Mouse (Mus musculus): ENCODE results near the gene Sgip1.

The Sgip1 gene

DNA sequence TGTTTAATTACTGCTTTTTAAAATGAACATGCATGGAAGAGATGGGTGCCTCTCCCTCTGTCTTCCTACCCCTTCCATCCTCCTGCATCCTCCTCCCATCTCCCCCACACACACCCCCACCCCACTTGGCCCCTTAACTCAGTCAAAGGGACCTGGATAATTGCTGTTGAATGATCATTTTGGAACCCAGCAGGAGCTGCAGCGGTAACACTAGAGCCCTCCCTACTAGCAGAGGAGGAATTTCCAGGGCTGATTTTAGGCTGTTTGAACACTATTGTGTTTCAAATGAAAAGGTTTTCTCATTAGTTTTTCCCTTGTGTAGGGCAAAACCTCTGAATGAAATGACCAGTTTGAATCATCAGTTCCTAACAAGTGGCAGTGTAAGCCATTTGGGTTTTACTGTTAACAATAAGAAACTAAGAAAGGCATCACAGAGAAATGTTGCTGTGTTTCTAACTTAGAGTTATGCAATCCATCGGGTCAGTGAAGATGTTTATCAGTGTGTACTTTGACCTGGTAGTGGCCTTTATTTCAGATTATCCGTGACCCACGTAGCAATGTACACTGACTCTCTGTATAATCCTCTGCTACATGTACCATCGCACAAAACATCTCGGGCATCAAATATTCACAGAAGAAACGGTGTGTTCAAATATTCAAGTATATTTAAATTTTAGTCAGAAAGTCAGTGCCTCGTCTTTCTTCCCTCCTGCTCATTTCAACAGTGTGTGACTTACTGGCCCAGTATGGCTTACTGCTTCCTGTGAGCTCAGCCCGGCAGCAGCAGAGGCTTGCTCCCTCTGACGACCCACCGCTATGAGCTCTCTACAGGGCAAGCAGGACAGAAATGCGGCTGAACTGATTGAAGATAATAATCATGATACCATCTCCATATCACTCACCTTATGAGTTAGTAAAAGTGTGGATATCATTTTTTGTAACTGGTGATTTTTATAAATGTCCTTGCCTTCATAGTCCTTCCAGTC lies 235.5 kb downstream of the Sgip1 start:
- DNase-seq (ENCODE audit: low spot score in 2 of 2): no peak

DNA sequence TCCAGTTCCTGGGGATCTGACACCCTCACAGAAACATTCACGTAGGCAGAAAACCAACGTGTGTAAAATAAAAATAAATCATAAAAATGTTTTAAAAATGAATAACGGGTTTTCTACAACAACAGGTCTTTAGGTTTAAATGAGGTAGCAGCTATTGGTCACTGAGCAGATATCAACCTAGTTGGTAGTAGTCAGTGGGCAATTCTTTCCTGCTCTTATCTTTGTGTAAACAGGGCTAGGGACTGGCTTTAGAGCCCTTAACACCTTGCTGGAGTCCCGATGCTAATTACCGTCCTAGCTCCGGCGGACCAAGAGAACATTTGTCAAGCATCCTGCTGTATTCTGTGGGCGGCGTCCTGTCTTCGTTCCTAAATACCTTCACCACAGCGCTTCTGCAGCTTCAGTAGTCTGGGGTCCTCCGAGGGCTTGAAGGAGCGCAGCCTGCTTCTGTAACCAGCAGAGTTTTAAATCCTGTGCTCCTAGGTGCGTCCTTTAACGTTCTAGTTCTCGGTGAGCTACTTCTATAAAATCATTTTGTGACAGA lies 236.8 kb downstream of the Sgip1 start:
- DNase-seq (ENCODE audit: low spot score in 2 of 2): no peak

DNA sequence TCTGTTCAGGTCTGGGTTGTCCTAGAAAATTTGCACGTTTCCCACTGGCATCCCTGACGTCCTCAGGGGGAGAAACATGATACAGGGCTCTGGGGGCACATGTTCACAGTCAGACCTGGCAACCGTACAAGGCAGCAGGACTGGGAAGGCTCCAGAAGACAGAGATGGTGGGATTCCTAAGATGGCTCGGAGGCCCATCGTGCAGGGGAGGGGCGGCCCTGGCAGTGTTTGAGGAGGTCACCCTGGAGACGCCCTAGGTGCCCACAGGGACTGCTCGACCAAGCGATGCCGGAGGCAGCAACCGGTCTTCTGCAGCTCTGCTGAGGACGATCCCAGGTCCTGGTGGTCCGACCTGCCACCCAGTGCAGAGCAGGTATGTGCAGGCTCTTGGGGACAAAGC lies 237.3 kb downstream of the Sgip1 start, which contains the start of gene Tctex1d1:
TSS of gene Tctex1d1 (plus strand) at position 167 of the 400 bp plus-strand sequence.
- no peak for DNase-seq (ENCODE audit: low spot score in 2 of 2)

DNA sequence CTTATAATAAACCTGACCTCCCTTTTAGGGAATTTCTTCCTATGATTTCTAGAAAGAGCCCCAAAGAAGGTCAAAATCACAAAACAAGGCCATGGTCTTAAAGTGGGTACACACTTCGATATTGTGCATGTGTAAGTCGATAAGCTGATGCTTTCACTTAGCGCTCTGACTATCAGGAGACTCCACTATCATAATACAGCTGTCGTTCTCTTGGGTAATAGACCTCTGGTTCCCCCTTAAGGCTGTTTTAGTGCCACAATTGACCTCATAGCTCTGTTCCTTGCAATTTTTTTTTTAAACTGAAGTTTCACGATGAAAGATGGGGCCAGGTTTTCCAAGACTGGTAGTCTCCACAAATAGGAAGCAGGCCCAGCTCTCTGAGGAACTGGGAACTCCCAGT lies 238.3 kb downstream of the Sgip1 start:
- no peak for DNase-seq (ENCODE audit: low spot score in 2 of 2)

DNA sequence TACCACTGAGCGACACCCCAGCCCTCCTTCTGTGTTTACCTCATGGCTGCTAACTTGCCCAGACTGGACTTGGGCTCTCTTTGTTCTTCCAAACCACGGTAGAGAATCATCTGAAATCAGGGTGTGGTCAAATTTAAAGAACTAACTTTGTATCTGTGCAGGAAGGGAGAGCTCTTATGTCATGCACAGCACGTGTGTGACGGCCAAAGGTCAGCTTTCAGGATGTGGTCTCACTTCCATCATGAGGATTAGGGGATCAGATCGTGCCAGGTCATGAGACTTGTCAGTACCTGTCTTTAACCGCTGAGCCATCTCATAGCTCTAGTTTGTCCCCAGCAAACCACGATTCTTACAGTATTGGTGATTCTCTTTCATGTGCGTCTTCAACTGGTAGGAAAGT lies 240.6 kb downstream of the Sgip1 start:
- no peak for DNase-seq (ENCODE audit: low spot score in 2 of 2)

DNA sequence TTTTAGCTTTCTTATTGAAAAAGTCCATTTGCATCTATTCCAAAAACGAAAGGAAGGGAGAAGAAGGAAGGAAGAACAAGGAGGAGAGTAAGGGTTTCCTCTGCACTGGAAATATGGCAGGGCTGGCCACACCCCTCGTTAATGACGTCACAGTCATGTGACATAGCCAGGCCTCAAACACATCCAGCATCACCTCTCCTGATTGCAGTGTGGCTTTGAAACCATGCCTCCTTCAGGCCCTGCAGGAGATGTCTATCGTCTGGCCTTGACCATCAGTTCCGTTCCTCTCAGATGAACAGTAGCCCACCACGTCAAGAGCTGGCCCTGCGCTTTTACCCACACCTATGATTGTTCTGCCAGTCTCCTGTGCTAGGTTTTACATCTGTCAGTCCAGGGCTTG lies 245.1 kb downstream of the Sgip1 start:
- DNase-seq (ENCODE audit: low spot score in 2 of 2): no peak

DNA sequence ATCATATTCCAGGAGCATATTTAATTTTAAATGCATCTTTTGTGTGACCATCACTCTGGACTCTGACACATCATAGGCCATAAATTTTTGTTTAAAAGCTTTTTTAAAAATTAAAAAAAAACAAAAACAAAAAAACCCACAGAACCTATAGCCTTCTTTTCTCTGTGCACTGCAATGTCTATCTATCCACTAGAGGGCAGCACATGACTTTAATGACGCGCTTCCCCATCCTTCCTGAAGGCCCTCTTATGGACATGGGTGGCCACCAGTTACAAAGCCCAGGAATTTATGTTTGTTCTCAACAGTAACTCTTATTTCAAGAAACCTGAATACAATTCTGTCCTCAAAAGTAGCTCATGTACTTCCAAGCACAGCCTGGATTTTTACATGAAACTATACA lies 245.8 kb downstream of the Sgip1 start:
- peak; percentile 13 to 24 for DNase-seq (ENCODE audit: low spot score in 2 of 2)

DNA sequence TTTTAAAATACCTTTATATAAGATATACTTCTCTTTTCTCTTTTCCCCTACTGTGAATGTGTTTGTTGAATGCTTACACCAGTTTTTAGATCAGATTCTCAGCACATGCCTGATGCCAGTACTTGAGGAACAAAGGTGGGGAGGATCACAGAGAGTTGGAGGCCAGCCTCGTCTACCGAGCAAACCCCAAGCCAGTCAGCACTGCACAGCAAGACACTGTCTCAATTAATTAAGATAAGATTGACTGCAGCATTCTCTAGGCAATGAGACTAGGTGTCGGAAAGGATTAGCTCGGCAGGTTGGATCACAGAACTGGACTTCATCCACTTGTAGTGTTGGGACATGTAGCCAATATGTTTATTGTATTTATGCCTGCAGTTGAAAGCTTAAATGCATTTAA lies 246.2 kb downstream of the Sgip1 start:
- DNase-seq (ENCODE audit: low spot score in 2 of 2): no peak

DNA sequence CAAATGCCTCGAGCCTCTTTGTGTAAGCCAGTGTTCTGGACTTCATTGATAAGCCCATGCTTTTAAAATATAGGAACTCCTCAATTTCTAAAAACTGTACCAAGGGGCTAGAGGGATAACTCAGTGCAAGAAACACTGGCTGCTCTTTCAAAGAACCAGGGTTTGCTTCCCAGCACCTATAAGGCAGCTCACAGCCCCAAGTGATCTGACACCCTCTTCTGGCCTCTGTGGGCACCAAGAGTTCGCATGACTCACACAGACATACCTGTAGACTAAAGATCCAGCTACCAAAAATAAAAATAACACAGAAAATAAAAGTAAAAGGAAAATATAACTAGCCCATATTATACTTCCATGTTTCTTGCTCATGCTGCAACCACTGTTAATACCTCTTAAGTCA lies 246.7 kb downstream of the Sgip1 start:
- no peak for DNase-seq (ENCODE audit: low spot score in 2 of 2)

DNA sequence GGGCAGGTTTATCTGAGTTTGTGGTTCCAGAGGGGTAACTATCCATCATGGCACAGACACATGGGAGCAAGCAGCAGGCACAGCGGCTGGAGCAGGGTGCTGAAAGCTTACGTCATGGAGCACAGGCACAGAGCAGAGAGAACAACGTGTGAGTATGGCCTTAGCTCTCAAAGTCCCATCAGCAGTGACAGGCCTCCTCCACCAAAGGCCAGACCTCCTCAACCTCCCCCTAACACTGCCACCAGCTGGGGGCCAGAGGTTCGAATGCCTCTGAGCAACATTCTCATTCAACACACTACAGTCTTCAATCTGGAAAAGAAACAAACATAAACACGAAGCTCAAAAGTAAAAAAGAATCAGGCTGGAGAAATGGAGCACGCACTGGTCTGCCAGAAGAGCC lies 247.4 kb downstream of the Sgip1 start:
- DNase-seq (ENCODE audit: low spot score in 2 of 2): no peak

DNA sequence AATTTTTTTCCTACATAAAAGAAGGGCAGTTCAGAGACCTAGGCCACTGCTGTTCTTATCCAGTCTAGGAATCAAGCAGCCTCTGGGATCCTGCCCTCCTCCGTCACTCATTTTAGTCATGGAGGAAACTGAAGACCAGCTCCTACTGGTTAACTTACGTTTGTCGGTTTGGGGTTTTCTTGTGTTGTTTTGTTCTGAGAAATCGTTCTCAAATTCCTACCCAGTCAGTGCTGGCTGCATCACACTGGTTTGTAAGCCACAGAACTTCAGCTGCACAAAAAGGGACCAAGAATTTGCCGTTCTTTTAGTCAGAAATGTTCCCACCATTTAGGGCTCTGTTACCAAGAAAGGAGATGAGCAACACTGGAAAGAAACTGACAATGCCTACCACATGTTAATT lies 248.3 kb downstream of the Sgip1 start:
- no peak for DNase-seq (ENCODE audit: low spot score in 2 of 2)

DNA sequence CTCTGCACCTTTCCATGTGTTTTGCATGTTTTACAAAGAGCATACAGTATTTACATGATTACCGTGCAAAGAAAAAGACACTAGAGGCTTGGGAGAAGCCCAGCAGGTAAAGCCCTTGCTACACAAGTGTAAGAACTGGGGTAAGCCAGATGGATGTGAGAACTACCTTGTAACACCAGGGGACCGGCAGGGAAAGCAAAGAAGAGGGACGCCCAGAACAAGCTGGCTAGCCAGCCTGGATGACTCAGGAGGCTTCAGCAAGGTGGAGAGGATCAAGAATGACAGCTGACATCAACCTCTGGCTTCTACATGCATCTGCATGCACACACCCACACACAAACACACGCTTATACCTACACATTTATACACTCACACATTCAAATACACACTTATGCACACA lies 248.9 kb downstream of the Sgip1 start:
- DNase-seq (ENCODE audit: low spot score in 2 of 2): no peak

DNA sequence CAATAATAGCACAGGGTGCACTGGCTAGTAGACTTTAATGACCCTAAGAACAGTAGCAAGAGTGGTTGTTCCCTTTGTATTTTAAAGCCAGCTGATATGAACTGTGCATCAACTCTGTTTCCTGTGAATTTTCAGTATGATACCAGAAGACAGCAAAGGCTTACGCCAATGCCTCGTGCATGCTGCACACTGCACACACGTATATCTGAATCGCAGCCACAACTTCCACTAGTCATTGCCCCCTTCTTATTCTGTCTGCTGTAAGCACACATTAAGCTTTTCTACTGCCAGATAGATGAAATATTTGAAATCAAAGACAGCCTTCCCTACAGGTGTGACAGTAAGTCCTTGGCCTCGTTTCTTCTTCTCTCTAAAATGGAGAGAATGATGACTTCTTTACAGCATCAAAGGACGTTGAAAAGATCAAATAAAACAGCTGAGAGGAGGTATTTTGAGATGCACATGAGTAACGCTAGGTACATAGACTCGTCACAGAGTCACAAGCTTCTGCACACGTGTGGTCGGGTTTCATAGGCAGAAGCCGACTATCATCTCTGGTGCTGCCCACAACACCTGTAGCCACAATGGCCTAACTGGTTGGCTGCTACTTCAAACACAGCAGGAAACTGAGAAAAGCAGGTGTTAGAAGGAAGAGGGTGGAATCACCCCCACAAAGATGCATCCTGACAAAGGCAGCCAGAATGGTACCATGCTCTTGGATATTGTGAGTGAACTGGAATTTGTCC lies 249.7 kb downstream of the Sgip1 start:
- DNase-seq (ENCODE audit: low spot score in 2 of 2): no peak

DNA sequence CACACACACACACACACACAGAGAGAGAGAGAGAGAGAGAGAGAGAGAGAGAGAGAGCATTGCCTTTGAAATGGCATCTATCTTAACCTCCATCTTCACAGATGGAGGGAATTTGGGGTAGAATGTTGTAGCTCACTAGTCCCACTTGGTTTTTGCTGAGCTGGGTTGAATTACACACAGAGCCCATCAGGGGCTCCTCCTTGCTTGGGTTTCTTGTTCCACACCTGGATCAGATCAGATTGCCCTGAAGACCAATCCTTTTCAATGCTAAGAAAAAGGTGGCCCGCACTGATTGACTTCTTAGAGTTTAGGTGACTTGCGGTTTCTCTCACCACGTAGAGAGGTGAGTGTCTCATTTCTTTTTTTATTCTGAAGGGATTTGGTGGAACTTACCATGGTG lies 250.6 kb downstream of the Sgip1 start:
- no peak for DNase-seq (ENCODE audit: low spot score in 2 of 2)

DNA sequence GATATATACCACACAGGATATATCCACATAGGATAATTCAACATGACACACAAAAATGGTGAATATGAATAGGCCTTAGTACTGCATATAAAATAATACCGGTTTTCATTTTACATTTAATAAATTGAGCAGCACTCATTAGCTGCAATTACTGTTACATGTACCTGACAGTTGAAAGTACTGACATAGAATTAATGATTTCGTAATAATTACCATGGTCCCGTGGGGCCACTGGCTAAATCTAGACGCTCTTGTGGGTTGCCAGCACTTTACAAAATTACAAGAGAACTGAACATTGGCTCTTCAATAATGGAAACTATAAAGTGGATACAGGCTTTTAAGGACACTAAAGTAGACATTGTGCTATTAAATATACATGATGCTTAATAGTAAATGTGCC lies 263.6 kb downstream of the Sgip1 start:
- no peak for DNase-seq (ENCODE audit: low spot score in 2 of 2)

DNA sequence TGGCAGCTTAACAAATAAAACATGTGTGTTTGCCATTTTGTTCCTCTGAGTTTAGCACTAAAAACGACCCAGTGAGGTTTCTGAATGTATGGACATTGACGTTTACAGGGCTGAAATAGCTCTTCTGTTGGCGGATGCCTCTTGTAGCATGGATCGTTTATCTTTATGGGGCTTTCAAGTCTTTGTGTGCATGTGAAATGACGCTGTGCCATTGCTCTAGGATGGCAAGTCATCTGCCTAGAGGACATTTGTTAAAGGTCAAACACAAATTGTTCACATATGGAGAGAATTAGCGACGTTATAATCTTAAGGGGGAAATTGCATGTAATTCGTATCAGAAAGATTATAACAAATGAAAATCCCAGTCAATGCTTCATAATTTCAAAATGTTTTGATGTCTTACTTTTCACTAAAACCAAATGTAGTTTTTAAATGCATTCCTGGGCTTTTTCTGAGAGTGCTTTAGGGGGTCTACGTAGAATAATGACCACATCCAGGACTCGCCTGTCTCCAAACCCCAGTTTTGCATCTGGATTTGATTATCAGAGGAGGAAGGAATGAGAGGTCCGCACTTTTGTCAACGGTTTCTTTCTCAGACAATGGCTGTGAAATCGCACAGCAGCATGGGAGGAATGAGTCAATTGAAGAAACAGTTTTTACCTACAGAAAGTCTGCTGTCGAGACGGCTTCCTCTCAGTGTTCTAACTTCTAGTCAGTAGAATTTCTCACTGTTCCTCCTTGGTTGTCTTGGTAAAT lies 264.3 kb downstream of the Sgip1 start:
- DNase-seq (ENCODE audit: low spot score in 2 of 2): no peak

DNA sequence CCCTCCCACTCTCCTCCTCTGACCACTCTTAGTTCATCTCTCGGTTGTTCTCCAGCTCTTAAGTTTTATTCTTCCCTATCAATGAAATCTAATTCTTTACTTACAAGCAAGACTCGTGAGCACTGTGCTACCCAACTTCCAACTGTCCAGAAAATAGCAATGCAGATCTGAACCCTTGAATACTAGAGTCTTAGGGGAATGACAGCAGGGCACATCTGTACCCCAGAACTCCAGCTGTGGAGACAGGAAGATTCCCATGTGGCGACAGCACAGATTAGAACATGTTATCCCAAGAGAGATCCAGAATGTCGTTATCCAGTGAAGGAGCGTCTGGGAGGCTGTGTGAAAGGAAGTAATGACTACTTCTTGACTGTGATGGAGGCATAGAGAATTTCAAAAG lies 265.2 kb downstream of the Sgip1 start:
- DNase-seq (ENCODE audit: low spot score in 2 of 2): no peak

DNA sequence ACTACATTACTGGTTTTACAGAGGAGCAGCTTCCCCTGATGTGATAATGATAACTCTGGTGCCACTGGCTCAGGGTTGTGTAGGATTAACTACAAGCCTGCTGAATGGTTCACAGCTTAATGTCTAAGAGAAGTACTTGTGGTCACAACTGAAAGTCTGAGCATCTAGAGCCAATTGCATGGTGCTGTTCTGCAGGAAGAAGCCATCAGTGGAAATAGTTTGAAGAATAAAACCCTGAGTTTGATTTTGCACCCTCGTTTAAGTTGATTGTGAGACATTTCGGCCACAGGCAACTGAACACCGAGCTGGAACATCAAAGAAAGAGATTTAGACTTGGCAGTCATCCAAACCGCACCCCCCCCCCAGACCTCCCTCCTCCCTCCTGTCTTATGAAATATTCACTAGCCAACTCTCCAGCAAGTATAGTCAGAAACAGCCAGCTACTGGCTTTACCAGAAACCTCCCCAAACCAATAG lies 265.9 kb downstream of the Sgip1 start:
- no peak for DNase-seq (ENCODE audit: low spot score in 2 of 2)

DNA sequence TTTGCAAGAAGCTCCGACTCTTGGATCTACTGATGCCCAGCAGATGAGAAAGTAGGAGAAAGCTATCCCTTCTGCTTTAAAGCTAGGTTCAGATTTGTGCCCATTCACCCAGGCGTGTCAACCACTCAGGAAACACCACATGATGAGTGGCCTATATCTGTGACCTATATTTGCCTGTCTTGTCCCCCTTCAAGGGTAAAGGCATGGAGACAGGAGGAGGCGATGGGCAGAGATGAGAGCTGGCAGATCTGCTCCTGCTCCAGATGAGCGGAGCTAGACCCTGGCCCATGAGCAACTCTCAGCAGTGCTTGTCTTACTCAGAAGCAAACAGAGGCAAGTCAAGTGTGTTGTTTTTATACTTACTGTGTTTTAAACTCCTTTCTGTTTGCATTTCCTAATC lies 269.6 kb downstream of the Sgip1 start:
- no peak for DNase-seq (ENCODE audit: low spot score in 2 of 2)

DNA sequence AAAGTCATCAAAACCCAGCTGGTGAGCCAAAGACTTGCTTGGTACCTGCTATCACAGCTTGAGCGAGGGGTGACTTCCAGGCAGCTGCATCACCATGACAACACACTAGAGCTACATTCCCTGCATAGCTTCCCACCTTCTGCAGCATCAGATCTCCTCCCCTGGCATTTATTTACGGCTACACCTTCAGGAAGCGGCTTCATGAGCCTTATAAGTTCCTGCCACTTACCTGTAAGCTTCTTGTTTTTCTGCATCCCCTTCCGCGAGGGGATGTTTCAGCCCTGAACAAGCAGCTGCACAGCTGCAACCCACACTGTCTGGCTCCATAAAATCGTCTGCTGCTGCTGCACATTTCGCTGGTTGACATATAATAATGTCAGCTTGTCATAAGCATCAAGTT lies 270.7 kb downstream of the Sgip1 start:
- DNase-seq (ENCODE audit: low spot score in 2 of 2): no peak

DNA sequence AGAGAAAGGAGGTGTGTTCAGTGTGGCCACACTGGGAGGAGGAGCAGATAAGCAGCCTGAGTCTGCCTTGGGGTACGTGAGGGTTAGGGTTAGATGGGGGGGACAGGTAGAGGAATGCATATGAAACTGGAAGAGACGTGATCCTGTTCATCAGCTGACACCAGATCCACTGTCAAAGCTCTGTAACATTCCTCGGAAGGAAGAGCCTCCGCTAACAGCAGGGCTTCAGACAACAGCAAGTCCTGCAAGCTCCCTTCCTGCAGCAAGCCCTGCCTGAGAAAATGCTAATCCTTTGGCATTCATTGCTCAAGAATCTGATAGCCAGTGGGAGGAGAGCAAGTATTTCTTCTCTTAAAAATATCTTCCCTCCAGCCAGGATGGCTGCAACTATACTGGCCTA lies 272.4 kb downstream of the Sgip1 start:
- no peak for DNase-seq (ENCODE audit: low spot score in 2 of 2)

Data from spleen, postnatal 36 days (tissue).